Comparison of ENCODE assay signal across 30 mouse cellular contexts in genomic region chr2:127398738-127399137, GRCm38 (mm10). TPM values are rescaled to one million over a fixed set of nuclear protein-coding genes. Genes with fewer than 3 reads are reported as not detected.
A peak's percentile ranks its signal among the peaks of the same experiment; 100 is the strongest.
DNase-seq lines count a peak whose midpoint lies in the region; ATAC-seq lines count a peak whose summit lies in the region.
"Had no signal": no experiment of that assay in that cellular context is flagged by ENCODE, and none has a peak within 500 bp of the region (broad histone marks: within the 10 kb centered on the region; RNA-seq: fewer than 3 reads in every experiment).

No protein-coding gene starts in this region.

- 73% methylated on average over 7 of the region's 7 CpGs for WGBS in kidney, embryonic 15.5 days
- WGBS in liver, embryonic 13.5 days (ENCODE audit: insufficient replicate concordance) = 81% methylated on average over 7 of the region's 7 CpGs
- 70% methylated on average over 7 of the region's 7 CpGs for WGBS in liver, embryonic 16.5 days (ENCODE audit: insufficient replicate concordance)

- H3K27me3 ChIP-seq in kidney, embryonic 15.5 days = no peaks in the 10 kb centered on the region
- peaks cover 8% of the 10 kb centered on the region for H3K27me3 ChIP-seq in liver, embryonic 13.5 days
- no peaks in the 10 kb centered on the region for H3K27me3 ChIP-seq in liver, embryonic 16.5 days (ENCODE audit: control insufficient read depth, insufficient read depth, low read depth, low read length)
- H3K27me3 ChIP-seq: embryonic facial prominence, embryonic 13.5 days; forebrain, embryonic 13.5 days; heart, embryonic 13.5 days had no signal

- H3K27ac ChIP-seq in kidney, embryonic 15.5 days = no peak overlapping the region
- H3K27ac ChIP-seq in liver, embryonic 13.5 days = no peak overlapping the region
- no peak overlapping the region for H3K27ac ChIP-seq in liver, embryonic 16.5 days (ENCODE audit: low read length)
- H3K27ac ChIP-seq: embryonic facial prominence, embryonic 10.5 days; embryonic facial prominence, embryonic 13.5 days; forebrain, embryonic 10.5 days; forebrain, embryonic 13.5 days; heart, adult 2 months; heart, embryonic 10.5 days; heart, embryonic 13.5 days; hindbrain, embryonic 14.5 days had no signal

- peaks cover 2% of the 10 kb centered on the region; the same call in 1 of the 2 replicates for H3K4me1 ChIP-seq in kidney, embryonic 15.5 days
- no peaks in the 10 kb centered on the region; the same call in 1 of the 2 replicates for H3K4me1 ChIP-seq in liver, embryonic 13.5 days (replicated peaks)
- no peaks in the 10 kb centered on the region for H3K4me1 ChIP-seq in liver, embryonic 16.5 days (ENCODE audit: control insufficient read depth, low read depth, low read length)
- H3K4me1 ChIP-seq: embryonic facial prominence, embryonic 13.5 days had no signal

- no peak overlapping the region for H3K9ac ChIP-seq in kidney, embryonic 15.5 days
- no peak overlapping the region for H3K9ac ChIP-seq in liver, embryonic 13.5 days
- H3K9ac ChIP-seq in liver, embryonic 16.5 days (ENCODE audit: low read depth, low read length) = no peak overlapping the region
- H3K9ac ChIP-seq: embryonic facial prominence, embryonic 13.5 days; forebrain, embryonic 13.5 days; heart, embryonic 13.5 days; hindbrain, embryonic 14.5 days had no signal

- H3K4me3 ChIP-seq in kidney, embryonic 15.5 days (replicated peaks) = no peak overlapping the region
- no peak overlapping the region for H3K4me3 ChIP-seq in liver, embryonic 13.5 days (replicated peaks)
- H3K4me3 ChIP-seq in liver, embryonic 16.5 days (ENCODE audit: low read depth, low read length) = no peak overlapping the region
- H3K4me3 ChIP-seq: embryonic facial prominence, embryonic 10.5 days; embryonic facial prominence, embryonic 13.5 days; forebrain, embryonic 10.5 days; forebrain, embryonic 13.5 days; heart, adult 2 months; heart, embryonic 10.5 days; heart, embryonic 13.5 days had no signal

- DNase-seq in kidney, adult 18-20 months = peak; percentile 18
- no peak for DNase-seq in kidney, adult 11 months
- DNase-seq in kidney, postnatal 14 days = peak; percentile 12
- DNase-seq in liver, embryonic 13.5 days = no peak
- DNase-seq in adrenal gland, postnatal 4 days (ENCODE audit: low spot score in 2 of 2) = no peak
- DNase-seq: adrenal gland, postnatal 10 days; adrenal gland, postnatal 36 days; cerebellum, adult 11-12 months; cerebellum, adult 8-10 months; cerebellum, postnatal 10 days; cerebellum, postnatal 36 days; embryo, embryonic 11 days; gastrocnemius, postnatal 10 days; gastrocnemius, postnatal 36 days; heart, adult 2 months; heart, postnatal 14 days; heart, postnatal 4 days had no signal

- no peaks in the 10 kb centered on the region for H3K9me3 ChIP-seq in kidney, embryonic 15.5 days (replicated peaks)
- H3K9me3 ChIP-seq in liver, embryonic 13.5 days (replicated peaks) = no peaks in the 10 kb centered on the region
- no peaks in the 10 kb centered on the region for H3K9me3 ChIP-seq in liver, embryonic 16.5 days (replicated peaks; ENCODE audit: control insufficient read depth, low read length)
- H3K9me3 ChIP-seq: embryonic facial prominence, embryonic 10.5 days; embryonic facial prominence, embryonic 13.5 days; forebrain, embryonic 10.5 days; forebrain, embryonic 13.5 days; heart, embryonic 10.5 days; heart, embryonic 13.5 days had no signal

- H3K36me3 ChIP-seq in kidney, embryonic 15.5 days = no peaks in the 10 kb centered on the region
- H3K36me3 ChIP-seq in liver, embryonic 13.5 days = no peaks in the 10 kb centered on the region
- H3K36me3 ChIP-seq in liver, embryonic 16.5 days (ENCODE audit: control insufficient read depth, insufficient read depth) = no peaks in the 10 kb centered on the region
- H3K36me3 ChIP-seq: embryonic facial prominence, embryonic 10.5 days; embryonic facial prominence, embryonic 13.5 days; forebrain, embryonic 10.5 days; heart, embryonic 10.5 days; heart, embryonic 13.5 days had no signal

- H3K4me2 ChIP-seq in kidney, embryonic 15.5 days = no peak overlapping the region
- H3K4me2 ChIP-seq in liver, embryonic 13.5 days = no peak overlapping the region
- H3K4me2 ChIP-seq in liver, embryonic 16.5 days (ENCODE audit: low read depth, low read length) = no peak overlapping the region
- H3K4me2 ChIP-seq: embryonic facial prominence, embryonic 13.5 days; forebrain, embryonic 13.5 days; heart, embryonic 13.5 days; hindbrain, embryonic 14.5 days had no signal

- no peak for ATAC-seq in kidney, embryonic 15.5 days (replicated peaks; ENCODE audit: low FRiP score)
- peak; percentile 67 for ATAC-seq in liver, embryonic 13.5 days (ENCODE audit: low read depth)
- peak; percentile 78 for ATAC-seq in liver, embryonic 16.5 days (ENCODE audit: low read depth)
- no peak for ATAC-seq in erythroblast, adult 5-6 weeks (replicated peaks; ENCODE audit: low FRiP score, poor library complexity, severe bottlenecking)
- ATAC-seq: forebrain, embryonic 13.5 days; forebrain, embryonic 16.5 days had no signal

RNA-seq across cellular contexts. Expression of gene Gpat2, which starts 26.3 kb away (rescaled TPM):
- polyA plus RNA-seq in kidney, embryonic 15.5 days (2015; fragmentation: Nextera tagmentation; extraction: Ambion mirVana) = 0.30 TPM in 2 replicates
- 0.35 and 0.39 TPM in 2 replicates for polyA plus RNA-seq in liver, embryonic 13.5 days (2015; fragmentation: Nextera tagmentation; extraction: Ambion mirVana)
- 0.28 and 0.38 TPM in 2 replicates for polyA plus RNA-seq in liver, embryonic 16.5 days (2015; fragmentation: Nextera tagmentation; extraction: Ambion mirVana)
- not detected in 2 replicates for total RNA-seq in erythroblast, adult 5-6 weeks (2015; ENCODE audit: low replicate concordance)
- total RNA-seq in erythroblast, adult 5-6 weeks (2017; ENCODE audit: low replicate concordance) = not detected in 2 replicates
- total RNA-seq in adrenal gland, postnatal 4 days (2021) = under 1 TPM; 0.59 to 0.62 TPM
- total RNA-seq: gastrocnemius, adult 18-20 months; gastrocnemius, postnatal 36 days; granulocyte monocyte progenitor cell, adult 5-6 weeks; heart, adult 2 months had no signal

RNA-seq across cellular contexts. Expression of gene Adra2b, which starts 35.7 kb away (rescaled TPM):
- 4.4 and 5.1 TPM in 2 replicates for polyA plus RNA-seq in kidney, embryonic 15.5 days (2015; fragmentation: Nextera tagmentation; extraction: Ambion mirVana)
- 29.4 and 32.4 TPM in 2 replicates for polyA plus RNA-seq in liver, embryonic 13.5 days (2015; fragmentation: Nextera tagmentation; extraction: Ambion mirVana)
- 16.7 and 19.2 TPM in 2 replicates for polyA plus RNA-seq in liver, embryonic 16.5 days (2015; fragmentation: Nextera tagmentation; extraction: Ambion mirVana)
- not detected in 2 replicates for total RNA-seq in erythroblast, adult 5-6 weeks (2015; ENCODE audit: low replicate concordance)
- not detected in 2 replicates for total RNA-seq in erythroblast, adult 5-6 weeks (2017; ENCODE audit: low replicate concordance)
- 1 to 10 TPM; 2.3 to 5.0 TPM for total RNA-seq in adrenal gland, postnatal 4 days (2021)
- total RNA-seq: granulocyte monocyte progenitor cell, adult 5-6 weeks had no signal

RNA-seq across cellular contexts. Expression of gene Fahd2a, which starts 45.6 kb away (rescaled TPM):
- 26.7 and 34.9 TPM in 2 replicates for polyA plus RNA-seq in kidney, embryonic 15.5 days (2015; fragmentation: Nextera tagmentation; extraction: Ambion mirVana)
- polyA plus RNA-seq in liver, embryonic 13.5 days (2015; fragmentation: Nextera tagmentation; extraction: Ambion mirVana) = 14.3 and 15.5 TPM in 2 replicates
- 15.6 and 15.8 TPM in 2 replicates for polyA plus RNA-seq in liver, embryonic 16.5 days (2015; fragmentation: Nextera tagmentation; extraction: Ambion mirVana)
- total RNA-seq in erythroblast, adult 5-6 weeks (2015; ENCODE audit: low replicate concordance) = 12.7 and 21.1 TPM in 2 replicates
- 0.42 TPM in 1 of 2 replicates, not detected in the other for total RNA-seq in erythroblast, adult 5-6 weeks (2017; ENCODE audit: low replicate concordance)
- 10 to 100 TPM; 42.8 to 47.2 TPM for total RNA-seq in adrenal gland, postnatal 4 days (2021)

Comparison
In these comparisons a context has a peak if more than half of its experiments do, and no peak if none do; other contexts are left out.
1. DNase-seq: peak in kidney, adult 18-20 months (single experiment) and kidney, postnatal 14 days (single experiment); none in kidney, adult 11 months (single experiment), liver, embryonic 13.5 days (single experiment) and adrenal gland, postnatal 4 days (0 of 2).
2. ATAC-seq: peak in liver, embryonic 13.5 days (single experiment) and liver, embryonic 16.5 days (single experiment); none in kidney, embryonic 15.5 days (single experiment) and erythroblast, adult 5-6 weeks (single experiment).